Mouse (Mus musculus) ovary, postnatal 36 days (tissue): Measurements from ENCODE around the gene Tnr.

Source experiments
- DNase-seq: peaks from one replicate; pipeline ENCODE4 v3.0.0; 2022; ENCODE audit warnings: low spot score, mixed read lengths

Gene Tnr

GRCm38 (mm10) chr1:159566046-159566445 is 42.5 kb downstream of the Tnr start:
- DNase-seq, result no peak

GRCm38 (mm10) chr1:159567171-159567570 is 43.6 kb downstream of the Tnr start:
- DNase-seq, result no peak

DNA sequence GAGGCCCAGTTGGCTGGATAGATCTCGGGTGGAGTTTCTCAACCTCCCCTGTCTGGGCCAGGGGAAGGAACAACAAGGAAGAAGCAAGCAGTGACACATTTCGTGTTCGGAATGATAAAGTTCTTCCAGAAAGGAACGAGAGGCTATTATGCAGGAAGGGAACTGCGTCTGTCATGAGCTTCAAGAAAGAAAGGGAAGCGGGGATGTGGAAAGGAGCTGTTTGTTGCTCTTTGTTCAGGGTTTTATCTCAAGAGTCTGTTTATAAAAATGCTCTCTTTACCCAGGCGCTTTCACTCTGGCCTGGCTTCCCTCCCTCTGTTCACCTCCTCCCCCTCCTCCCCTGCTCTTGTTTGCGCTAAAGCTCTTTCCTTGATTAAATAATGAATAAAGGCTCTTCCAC is 46.7 kb downstream of the Tnr start:
- DNase-seq, result no peak

GRCm38 (mm10) chr1:159570831-159571230 is 47.3 kb downstream of the Tnr start:
- DNase-seq, result no peak

- DNase-seq, result no peak
Observed at GRCm38 (mm10) chr1:159571951-159572350, 48.4 kb downstream of the Tnr start.

DNA sequence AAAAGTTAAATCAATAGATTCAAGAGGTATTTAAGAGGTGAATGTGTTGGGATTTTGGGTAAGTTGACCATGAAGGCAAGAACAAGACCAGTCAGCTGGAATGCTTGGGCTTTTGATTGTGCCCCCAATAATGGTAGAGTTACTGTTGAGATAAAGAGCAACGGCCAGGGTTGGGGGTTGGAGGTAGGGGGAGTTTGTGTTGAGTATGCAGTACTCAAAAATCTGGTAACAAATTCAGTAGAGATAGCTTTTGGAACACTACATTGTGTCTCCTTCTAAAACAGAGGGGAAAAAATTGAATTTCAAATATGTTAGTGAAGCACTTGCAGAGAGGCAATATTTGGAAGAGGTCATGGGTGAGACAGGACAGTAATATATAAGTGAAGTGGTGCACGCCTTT is 49.5 kb downstream of the Tnr start:
- DNase-seq, result no peak

DNA sequence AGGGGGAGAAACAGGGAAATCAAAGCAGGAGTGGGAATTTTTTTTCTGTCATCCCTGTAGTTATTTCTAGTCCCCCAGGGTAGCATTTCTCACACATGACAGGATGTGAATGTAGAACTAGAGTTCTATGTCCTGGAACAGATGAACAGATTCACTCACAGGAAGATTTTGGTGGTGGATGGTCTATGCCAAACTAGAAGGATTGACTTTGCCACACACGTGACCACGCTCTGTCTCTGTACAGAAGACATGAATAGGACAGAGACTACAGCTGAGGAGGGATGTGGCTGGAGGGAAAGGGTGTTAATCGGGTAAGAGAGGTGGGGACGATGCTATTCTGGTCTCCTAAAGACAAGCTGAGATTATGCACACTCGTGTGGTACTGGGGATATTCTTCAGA is 51.1 kb downstream of the Tnr start:
- no peak for DNase-seq

DNA sequence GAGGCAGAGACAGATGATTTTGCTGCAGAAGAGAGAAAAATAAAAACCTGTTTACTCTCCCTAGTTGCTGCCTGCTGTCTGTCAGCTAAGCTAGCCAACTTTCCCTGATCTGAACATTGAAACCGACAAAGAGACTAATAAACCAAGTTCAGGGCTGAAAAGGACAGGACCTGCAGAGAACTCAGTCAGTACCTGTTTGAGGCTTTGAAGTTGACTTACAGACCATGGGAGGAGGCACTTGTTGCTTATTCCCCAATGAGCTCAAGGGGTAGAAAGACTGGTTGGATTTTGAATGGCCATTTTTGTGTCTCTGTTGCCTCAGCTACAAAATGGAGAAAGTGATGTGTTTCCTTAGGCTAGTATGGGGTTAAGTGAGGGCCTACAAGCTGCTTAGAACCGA is 52.7 kb downstream of the Tnr start:
- DNase-seq, result no peak

GRCm38 (mm10) chr1:159578391-159578790 is 54.8 kb downstream of the Tnr start:
- no peak for DNase-seq

- no peak for DNase-seq
Observed at GRCm38 (mm10) chr1:159580335-159580921, 56.9 kb downstream of the Tnr start.

DNA sequence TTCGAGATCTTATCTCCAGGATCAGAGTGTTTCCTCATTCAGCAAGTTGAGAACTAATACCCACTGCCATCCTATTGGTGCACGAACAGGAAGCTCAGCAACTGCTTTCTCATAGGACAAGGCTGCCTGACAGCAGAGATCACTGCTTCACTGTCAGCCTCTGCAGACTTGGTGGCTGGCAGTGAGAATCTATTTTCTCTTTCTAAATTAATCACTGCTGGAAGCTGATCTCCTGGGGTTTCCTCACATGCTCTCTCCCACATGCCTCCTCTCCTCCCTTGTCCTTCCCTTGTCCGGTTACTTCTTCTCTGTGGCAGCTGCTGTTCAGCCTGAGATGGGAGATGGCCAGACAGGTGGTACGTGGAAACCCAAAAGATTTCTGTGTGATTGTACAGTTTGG is 60.3 kb downstream of the Tnr start:
- DNase-seq, result no peak

GRCm38 (mm10) chr1:159588741-159589140 is 65.2 kb downstream of the Tnr start:
- DNase-seq, result no peak

DNA sequence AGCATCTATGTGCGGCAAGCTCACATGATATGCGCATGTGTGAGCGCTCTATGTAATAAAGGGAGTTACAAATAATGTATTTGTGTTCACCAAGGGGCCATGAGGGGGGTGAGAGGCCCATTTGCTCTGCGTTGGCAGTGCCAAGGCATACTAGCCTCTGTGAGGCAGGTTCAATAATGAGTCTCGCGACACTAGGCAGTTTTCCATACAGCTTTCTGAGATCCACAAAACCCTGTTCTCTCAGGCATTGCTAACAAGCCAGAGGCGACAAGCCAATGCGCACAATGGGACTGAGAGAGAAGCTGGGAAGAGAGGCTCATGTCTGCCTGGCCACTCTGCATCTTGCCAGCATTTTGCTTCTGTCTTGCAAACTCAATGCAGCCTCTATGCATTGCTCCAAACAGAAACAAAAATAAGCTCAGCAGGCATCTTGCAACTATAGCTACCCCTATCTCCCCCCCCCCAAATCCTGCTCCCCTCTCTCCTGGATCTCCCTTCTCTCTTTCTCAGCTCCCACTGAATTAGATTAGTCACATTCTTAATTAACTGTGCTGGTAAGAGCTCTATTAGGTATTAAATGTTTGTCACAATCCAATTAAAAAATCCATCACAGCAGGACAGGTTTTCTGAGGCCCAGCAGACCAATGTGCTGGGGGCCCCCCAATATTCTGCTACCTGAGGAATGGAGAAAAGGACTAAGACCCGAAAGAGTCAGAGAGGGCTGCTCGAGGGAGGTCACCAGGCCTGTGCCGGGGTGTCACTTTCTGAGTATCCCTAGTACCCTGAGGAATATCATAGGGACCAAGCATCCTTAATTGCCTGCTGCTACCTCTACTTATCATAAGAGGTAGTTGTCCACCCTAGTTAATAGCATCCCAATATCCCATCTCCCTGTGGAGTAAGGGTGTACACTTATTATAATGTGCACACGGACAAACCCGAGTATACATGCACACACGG is 70.8 kb downstream of the Tnr start:
- DNase-seq, result no peak

GRCm38 (mm10) chr1:159595729-159596128 is 72.2 kb downstream of the Tnr start:
- no peak for DNase-seq

GRCm38 (mm10) chr1:159596640-159597039 is 73.1 kb downstream of the Tnr start:
- no peak for DNase-seq

GRCm38 (mm10) chr1:159613561-159613960 is 90.0 kb downstream of the Tnr start:
- DNase-seq, result no peak

DNA sequence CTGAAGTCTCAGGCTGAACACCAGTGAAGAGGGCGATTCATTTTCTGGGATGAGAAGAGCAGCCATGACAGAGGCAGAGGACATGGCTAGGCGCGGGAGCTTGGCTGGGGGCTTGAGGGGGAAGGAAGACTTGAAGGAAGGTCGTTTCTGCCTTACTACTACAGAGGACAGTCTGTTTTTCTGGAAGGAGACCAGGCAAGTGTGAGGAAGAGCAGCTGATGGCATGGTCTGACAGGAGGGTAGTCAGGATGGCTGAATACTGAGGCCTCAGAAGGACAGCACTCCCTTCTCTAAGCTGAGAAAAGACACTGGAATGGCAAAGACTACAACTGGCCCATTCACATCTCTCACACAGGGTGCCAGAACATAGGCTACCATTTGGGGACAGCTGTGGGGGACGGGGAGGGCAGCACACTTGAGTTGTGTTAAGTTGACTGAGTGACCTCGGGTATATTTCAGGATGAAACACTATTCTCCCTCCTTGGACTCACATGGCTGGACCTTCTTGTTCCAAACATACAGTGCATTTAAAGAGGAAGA is 90.6 kb downstream of the Tnr start:
- no peak for DNase-seq

DNA sequence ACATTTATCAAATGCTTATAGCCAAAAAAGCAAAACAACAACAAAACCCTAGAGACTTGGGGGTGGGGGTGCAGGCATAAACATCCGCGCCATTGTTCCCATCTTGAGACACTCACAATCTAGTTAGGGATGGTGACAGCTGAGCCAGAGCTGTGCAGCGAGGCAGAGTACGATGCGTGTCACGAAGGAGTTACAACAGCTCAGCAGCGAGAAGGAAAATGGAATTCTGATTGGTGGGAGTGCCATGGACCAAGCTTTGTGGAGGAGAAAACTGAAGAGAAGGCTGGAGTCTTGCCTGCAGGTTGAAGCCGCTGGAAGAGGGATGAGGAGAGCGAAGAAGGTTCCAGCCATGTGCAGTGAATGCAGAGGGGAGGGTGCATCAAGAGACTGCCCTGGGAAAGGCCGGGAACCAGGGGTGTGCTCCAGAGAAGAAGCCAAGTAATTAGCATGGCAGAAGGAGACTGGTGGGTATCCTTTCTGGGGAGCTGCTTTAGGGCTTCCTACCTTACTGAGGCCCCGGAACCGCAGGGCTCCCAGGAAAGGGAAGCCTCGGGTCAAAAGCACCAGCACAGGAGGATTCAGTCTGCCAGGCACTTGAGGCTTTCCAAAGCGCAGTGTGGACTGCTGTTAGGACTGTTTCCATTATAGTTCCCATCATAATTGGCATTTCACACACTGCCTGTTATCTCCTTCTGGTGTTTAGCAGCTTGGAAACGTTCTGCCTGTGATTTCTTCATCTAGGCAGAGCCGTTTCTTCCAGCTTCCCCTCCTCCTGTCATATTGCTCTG is 91.3 kb downstream of the Tnr start:
- no peak for DNase-seq

DNA sequence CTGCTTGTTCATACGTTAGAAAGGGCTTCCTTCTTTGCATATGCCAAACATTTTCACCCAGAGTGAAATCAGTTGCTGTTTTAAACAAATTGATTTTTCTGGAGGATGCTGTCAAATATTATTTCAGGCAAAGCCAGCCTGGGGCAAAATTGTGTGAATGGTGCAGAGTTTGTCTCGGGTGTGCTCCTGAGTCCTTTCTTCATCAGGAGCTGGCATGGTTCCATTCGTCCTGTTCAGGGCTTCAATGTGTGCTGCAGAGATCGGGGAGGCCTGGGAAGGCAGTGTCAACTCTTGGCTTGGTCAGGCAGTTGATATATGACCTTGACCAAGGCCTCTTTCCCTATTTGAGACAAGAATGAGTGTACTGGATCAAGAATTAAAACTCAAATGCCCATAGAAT is 92.1 kb downstream of the Tnr start:
- no peak for DNase-seq

DNA sequence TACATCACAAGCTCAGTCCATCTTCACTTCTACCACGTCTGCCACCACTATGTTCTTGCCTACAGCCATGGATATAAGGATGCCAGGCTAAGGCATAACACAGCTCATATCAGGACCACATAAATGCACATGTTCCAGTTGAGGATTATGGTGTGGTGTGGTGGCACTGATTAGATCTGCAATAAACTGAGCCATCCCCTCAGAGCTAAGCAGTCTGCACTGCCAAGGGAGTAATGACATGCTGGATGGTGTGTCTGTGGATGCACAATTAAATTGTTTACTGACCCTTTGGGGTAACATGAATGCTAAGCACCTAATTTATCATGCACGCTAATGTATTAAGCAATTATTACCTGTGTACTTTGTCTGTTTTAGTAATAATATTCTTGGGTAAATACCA is 95.6 kb downstream of the Tnr start:
- no peak for DNase-seq

DNA sequence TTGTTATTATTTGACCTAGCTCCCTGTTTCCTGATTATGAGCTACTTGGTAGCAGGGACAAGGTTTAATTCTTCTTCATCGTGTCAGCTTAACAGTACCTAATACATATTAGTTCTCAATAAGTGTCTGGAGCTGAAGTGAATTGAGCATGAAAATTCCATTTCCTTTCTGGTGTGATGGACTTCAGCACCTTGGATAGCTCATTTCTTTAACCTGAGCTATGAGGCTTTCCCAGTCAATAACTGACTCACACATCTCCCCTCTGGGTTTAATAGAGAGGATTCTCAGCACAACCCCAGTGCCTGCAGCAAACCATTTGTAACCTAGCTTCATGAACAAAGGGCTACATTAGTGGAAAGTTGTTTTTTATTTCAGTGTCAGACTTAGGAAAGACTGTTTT is 97.8 kb downstream of the Tnr start:
- no peak for DNase-seq

- no peak for DNase-seq
Observed at GRCm38 (mm10) chr1:159629119-159629518, 105.5 kb downstream of the Tnr start.
